Mouse (Mus musculus) embryo, embryonic 11.5 days (tissue): Measurements from ENCODE around the gene Ces2a.

ENCODE experiments used
- DNase-seq: peaks from one replicate; pipeline ENCODE4 v3.0.0-alpha.2; 2012; ENCODE audit warnings: low read depth, low spot score

Gene Ces2a

DNA sequence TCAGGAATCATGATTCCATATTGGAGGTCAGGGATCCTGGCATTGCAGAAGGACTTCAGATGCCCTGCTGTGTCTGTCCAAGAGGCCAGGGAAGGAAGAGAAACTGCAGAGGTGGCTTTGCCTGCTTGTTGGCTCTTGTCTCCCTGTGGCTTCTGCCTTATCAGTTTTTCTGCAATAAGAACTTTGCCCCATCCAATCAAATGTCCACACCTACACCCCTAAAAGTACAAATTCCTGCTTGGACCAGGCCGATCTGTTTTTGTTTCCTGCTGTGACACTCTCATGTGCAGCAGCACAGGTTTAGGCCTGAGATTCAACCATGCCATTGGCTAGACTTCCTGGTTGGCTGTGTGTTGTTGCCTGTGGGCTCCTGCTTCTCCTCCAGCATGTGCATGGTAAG is at the start of gene Ces2a:
Ces2a (plus strand) TSS at position 251 of the 400 bp plus-strand sequence.
- DNase-seq = no peak

DNA sequence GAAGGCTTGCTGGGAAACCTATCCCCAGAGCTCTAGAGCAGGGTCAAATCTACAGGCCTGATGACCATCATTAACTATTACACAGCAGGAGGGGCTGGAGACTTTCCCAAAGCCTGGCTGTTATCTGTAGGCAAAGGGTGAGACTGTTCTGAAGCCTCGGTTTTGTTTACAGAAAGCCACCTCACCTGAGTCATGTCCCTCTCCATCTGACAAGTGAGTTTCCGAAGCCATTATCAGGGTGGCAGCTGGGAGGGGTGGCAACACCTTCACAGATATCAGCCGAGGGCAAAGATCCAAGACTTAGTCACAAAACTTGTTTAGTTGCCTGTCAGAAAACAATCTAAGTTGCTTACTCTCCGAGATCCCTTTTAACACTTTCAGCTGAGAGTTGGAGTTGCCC is 45.4 kb upstream of the Ces2a start:
- DNase-seq = no peak

DNA sequence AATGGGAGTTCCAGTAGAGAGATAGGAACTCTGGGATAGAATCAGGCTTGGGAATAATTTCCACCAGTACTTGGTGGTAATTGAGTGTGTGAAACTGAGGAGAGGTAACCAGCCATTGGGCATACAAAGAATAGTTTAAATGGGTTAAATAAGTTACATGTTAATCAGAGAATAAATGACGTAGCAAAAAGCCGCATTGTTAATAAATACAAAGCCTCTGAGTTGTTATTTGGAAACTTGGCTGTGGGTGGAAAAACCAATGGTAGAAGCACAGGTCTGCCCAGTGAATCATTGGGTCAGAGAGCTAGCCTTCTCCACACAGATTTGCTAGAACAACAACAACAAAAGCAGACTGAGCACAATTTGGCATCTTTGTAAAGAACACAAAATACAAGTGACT is 35.2 kb upstream of the Ces2a start:
- no peak for DNase-seq

DNA sequence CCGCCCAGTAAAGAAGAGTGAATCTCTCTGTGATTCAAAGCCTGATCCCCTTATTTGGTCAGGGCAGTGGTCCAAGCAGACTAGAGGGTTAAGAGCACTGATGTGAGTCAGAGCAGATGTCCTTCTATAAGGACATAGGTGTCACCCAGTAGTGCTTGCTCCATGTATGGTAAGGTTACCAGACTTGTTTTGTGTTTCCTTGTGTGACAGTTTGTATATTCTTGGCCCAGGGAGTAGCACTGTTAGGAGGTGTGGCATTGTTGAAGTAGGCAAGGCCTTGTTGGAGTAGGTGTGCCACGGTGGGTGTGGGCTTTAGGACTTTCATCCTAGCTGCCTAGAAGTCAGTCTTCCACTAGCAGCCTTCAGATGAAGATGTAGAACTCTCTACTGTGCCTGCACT is 31.9 kb upstream of the Ces2a start:
- DNase-seq = no peak

DNA sequence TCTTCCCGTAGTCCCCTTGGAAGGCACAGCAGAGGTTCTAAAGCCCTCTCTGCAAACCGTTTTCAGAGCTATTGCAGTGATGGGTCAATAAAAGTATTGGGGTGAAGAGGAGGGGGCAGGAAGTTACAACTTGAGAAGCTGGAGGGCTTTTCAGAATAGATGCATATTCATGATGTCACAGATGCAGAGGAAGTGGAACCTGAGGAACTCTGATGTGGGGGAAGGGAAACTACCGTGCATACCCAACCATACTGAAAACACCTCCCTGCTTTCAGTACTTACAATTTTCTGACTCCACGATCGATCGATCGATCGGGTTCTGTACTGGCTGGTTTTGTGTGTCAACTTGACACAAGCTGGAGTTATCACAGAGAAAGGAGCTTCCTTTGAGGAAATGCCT is 12.6 kb upstream of the Ces2a start:
- DNase-seq = no peak

DNA sequence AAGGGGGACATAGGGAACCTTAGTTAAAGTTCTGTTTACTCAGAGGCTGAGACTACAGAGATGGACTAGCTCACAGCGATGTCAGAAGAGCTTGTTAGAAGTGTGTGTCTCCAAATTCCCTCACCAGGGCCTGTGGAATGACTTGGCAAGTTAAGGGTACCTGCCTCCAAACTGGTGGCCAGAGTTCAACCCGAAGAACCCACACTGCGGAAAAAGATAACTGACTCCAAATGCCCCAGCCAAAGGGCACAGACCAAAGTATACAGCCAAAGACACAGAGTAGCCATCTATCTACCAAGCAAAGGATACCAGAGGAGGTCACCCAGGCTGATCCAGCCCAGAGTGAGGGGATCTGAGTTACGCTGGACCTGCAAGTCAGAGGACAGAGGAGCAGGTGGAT is 2.4 kb upstream of the Ces2a start:
- DNase-seq = no peak

DNA sequence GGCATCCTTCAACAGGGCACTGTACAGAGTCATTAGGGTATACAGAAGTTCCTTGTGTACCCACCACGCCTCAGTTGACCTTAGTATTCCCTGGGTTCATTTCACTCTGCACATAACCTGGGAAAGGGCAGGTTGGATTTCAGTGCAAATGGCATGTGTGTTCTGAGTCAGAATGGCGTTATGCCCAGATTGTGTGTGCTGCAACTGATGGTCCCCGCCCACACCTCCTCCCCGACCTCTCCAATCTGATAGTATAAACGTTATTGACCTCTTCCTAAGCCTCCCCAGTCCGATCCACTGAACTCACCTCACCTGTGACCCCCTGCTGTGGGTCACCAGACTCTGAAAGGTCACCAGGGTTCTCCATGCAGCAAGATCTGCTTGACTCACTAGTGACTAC is 1.8 kb upstream of the Ces2a start:
- no peak for DNase-seq

DNA sequence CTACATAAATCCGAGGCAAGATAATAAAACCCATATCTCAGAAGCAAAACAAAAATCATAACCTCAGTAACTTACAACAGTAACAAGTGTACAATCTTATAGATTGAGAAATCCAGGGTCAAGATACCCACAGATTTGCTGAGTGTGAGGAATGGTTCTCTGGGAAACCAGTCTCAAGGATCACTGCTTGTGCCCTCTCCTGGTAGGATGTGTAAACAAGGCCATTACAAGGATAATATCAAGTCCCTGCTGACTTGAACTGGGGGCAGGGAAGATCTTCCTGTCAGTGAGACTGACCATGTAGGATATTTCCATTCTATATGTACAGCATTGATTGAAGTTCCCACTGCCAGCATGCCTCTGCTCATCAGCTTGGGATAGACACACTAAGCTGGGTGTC is 8.2 kb downstream of the Ces2a start:
- no peak for DNase-seq

DNA sequence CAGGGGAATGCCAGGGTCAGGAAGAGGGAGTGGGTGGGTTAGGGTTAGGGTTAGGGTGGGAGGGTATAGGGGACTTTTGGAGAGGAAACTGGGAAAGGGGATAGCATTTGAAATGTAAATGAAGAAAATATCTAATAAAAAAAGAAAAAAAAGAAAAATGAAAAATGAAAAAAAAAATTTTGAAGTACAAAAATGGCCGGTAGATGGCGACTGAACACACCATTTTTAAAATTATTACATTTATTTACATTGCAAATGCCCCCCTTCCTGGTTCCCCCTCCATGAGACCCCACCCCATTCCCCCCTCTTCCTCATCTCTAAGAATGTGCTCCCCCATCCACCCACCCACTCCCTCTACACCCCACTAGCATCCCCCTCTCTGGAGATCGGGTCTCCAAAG is 9.6 kb downstream of the Ces2a start:
- DNase-seq = no peak

DNA sequence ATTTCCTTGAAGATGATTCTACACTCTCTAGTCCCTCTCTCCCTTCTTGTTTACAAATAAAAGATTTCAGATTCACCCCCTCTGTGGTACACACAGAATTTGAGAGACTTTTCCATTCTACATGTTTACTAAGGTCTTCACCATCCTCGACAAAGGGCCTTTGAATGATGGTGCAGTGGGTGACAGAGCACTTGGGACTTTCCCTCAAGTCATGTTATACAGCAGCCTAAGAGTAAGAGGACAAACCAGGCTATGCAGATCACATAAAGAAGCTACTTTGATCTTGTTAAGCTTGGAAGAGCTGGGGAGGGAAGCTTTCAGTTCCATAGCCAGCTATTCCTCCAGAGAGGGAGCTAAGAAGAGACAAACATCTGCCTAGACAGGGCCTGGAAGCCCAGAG is 19.0 kb downstream of the Ces2a start:
- no peak for DNase-seq

DNA sequence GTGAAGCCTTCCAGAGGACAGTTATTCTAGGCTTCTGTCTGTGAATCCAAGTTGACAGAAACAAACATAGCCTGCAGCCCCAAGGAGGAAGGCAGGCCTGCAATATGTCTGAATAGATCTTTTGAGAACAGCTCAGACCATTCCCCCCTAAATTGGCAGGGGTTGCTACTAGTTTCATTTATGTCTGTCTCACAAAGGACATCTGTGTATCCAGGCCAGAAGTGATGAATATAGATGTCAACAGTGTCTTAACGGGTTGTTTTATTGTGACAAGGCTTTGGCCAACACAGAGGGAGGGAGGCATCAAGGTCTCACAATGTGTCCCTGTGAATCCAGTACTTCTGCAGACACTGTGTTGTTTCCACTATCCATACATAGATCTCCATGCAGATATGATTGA is 23.8 kb downstream of the Ces2a start:
- DNase-seq = no peak

DNA sequence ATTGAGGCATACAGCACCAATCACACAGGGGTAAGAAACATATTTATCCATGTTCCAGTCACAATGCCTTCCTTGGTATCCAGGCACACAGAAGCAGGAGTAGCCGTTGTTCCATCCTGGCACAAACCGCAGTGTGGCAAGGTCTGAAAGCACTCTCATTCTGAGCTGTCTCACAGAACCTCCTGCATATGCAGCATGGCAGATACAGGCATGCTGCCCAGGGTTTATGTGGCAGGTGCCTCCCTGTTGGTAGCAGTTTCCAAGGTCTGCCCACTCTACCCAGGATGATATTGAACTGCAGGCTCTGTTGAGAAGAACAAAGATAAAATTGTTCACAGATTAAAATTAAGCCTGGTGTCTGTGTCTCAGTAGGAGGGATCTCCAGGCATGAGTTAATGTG is 24.4 kb downstream of the Ces2a start:
- DNase-seq = no peak

DNA sequence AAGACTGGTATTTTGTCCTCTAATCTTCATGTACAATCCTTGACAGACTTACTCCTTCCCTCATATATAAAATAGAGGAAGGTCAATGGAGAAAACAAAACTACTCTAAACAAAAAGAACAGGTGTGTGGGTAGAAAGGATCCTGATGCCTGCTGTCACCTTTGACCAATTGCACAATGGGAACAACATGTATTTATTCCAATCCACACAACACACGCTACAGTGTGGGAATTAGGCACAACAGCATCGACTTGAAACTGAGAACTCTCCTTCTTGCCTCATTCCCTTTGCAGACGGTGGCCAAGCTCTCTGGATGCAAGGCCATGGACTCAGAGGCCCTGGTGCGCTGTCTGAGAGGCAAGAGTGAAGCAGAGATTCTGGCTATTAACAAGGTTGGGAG is 27.3 kb downstream of the Ces2a start:
- no peak for DNase-seq

DNA sequence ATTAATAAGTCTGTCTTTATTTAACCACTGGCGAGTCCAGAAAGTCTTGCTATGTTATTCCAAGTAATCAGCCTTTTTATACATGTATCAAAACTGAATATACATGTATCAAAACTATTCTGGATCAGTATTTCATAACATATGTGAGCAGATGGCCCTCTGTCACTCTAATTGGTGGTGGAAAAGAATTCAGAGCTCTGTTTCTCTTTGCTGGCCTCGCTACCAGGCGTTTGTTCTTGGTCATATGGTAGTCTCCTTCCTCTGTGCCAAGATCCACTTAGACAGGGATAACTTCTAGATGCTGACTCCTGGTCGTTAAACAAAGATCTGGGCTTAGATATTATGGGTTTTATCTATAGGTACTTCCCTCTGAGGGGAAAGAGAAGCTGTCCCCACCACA is 32.7 kb downstream of the Ces2a start:
- DNase-seq = no peak

DNA sequence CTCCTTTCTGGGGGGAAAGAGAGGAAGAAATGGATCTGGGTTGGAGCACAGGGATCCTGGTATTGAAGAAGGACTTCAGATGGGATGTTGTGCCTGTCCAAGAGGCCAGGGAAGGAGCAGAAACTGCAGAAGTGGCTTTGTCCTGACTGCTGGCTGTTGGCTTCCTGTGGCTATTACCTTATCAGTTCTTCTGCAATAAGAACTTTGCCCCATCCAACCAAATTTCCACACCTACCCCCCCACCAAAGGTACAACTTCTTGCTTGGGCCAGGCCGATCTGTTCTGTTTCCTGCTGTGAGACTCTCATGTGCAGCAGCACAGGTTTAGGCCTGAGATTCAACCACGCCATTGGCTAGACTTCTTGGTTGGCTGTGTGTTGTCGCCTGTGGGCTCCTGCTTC is 36.6 kb downstream of the Ces2a start:
- DNase-seq = no peak

DNA sequence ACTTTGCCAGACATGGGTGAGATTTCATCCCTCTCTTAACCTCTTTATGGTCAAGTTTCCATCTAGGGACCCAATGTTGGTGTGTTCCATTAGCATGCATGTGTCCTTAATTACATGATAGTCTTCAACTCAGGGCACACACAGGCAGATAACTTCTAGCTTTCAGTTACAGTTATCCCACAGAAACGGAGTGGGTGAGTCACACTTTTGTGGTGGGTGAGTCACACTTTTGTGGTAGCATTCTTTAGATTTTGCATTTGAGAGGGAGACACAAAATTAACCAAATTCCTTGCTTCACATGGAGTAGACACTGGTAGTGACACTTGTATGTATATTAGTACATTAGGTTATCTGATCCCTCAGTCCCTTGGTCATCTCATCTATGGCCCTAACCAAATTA is 53.2 kb downstream of the Ces2a start:
- DNase-seq = no peak

DNA sequence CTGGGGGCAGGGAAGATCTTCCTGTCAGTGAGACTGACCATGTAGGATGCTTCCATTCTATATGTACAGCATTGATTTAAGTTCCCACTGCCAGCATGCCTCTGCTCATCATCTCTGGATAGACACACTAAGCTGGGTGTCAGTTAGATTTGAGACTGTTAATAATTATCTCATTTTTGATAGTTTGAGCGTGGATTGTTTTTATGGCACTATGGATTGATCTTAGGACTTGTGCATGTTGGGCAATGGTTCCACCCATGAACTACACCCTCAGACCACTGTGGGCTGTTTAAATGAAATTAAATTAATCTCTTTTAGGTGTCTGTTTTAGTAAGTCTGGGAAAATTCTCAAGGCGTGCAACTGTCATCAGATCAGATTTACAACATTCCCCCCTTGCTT is 55.1 kb downstream of the Ces2a start:
- no peak for DNase-seq

DNA sequence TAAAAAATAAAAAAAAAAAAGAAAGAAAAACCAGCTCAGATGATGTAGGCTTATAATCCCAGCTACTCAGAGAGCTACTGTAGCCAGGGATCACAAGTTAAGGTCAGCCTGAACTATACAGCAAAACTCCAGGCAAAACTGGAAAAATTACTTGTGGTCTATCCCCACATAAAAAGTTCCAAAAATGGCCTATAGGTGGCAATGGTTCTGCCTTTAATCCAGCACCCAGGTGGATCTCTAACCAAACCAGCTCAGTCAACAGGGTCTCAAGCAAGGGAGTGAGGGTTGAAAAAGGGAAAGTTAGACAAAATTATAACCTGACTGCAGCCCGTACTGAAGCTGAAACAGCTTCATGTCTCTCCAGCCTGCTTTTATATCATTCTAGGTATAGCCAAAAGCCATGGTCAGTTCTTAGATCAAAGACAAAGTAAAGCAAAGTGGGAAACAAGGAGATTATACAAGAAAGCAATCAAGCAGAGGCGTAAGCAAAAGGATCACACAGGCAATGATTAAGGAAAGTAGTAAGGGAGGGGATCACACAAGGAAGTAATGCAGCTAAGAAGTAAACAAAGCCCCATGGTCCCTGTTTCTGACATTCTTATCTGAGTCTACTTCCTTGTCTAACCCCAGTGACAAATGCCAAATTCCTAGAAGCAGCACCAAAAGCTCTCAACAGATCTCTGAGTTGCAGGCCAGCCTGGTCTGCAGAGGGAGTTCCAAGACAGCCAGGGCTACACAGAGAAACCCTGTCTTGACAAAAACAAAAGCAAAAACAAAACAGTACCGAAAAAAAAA is 56.3 kb downstream of the Ces2a start:
- no peak for DNase-seq
